Mouse (Mus musculus) brown adipose tissue, adult 24 weeks (tissue): ENCODE data around the gene Rgs6. TPM values are rescaled to one million over a fixed set of nuclear protein-coding genes. Genes with fewer than 3 reads are reported as not detected.

ENCODE experiments used
- H3K27ac ChIP-seq: fragments of 200-500 bp; replicated peaks from 2 replicates; pipeline ENCODE4 v1.5.1; 2012; ENCODE audit warnings: low read depth, mild to moderate bottlenecking, low read length
- H3K4me1 ChIP-seq: fragments of 200-500 bp; 2 replicates; pipeline ENCODE4 v1.6.1; 2012; ENCODE audit warnings: low read length, mixed read lengths; ENCODE audit not compliant: control insufficient read depth, insufficient read depth, insufficient read length
- H3K4me3 ChIP-seq: fragments of 200-500 bp; 2 replicates; pipeline ENCODE4 v1.5.1; 2012; ENCODE audit warnings: low read depth, mild to moderate bottlenecking, low read length, moderate library complexity; ENCODE audit not compliant: insufficient read depth
- polyA plus RNA-seq: library from polyadenylated mRNA; stranded (reverse); fragments of >200 nt; gene quantifications from 2 replicates; pipeline ENCODE4 v1.2.4, GENCODE M21; 2012; ENCODE audit not compliant: missing spikeins, insufficient read depth, insufficient read length

Rgs6 gene
- polyA plus RNA-seq, 1 experiment: 0.36 TPM

GRCm38 (mm10) chr12:82982716-82983115, 394.6 kb downstream of the Rgs6 start:
- H3K4me1 ChIP-seq: no peaks in the 10 kb centered on the region
- no peak overlapping the region for H3K27ac ChIP-seq
- no peak overlapping the region for H3K4me3 ChIP-seq

DNA sequence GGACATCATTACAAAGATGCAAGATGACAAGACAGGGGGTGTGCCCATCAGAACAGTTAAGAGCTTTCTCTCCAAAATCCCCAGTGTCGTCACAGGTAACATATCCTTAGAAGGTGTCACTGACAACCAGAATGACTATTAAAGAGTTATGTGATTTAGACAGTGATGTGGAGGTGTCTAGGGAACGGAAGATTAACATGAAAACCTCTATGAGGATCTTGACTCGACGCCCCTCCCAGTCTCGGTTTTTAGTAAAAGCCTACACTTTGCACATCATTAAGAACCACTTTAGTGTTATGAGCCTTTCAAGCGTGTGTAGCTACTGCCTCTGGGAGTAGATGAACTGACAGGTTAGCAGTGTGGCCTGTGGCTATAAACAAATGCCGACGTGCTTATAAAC, 397.2 kb downstream of the Rgs6 start:
- no peak overlapping the region for H3K4me3 ChIP-seq
- no peaks in the 10 kb centered on the region for H3K4me1 ChIP-seq
- no peak overlapping the region for H3K27ac ChIP-seq

DNA sequence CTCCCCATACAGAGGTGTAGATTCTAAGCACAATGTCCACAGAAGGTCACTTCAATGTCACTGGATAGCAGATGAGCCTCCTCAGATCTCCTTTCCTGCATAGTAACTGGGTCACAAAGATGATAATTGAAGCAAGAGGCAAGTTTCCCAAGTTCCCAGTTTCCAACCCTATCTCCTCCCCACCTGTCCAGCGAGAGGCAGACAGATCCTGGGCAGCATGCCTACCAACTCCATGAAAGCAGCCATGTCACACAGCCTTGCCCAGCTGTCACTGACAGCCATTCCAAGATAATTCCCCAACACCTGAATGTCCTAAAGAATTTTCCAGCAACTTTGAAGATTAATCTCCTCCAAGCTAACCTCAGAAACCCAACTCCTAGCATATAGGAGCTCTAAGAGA, 399.6 kb downstream of the Rgs6 start:
- Histone ChIP-seq H3K4me3 (no peak overlapping the region), H3K27ac (no peak overlapping the region), H3K4me1 (no peaks in the 10 kb centered on the region)

GRCm38 (mm10) chr12:82993905-82994304, 405.8 kb downstream of the Rgs6 start:
- H3K4me1 ChIP-seq: no peaks in the 10 kb centered on the region
- no peak overlapping the region for H3K4me3 ChIP-seq

GRCm38 (mm10) chr12:82996775-82997174, 408.7 kb downstream of the Rgs6 start:
- no peak overlapping the region for H3K27ac ChIP-seq
- peaks cover 9% of the 10 kb centered on the region for H3K4me1 ChIP-seq
- H3K4me3 ChIP-seq: no peak overlapping the region

More at GRCm38 (mm10) chr12:82993905-82994304, 405.8 kb downstream of the Rgs6 start:
- no peak overlapping the region for H3K27ac ChIP-seq

GRCm38 (mm10) chr12:82998682-82999332, 410.7 kb downstream of the Rgs6 start:
- Histone ChIP-seq H3K4me3 (no peak overlapping the region), H3K4me1 (peaks cover 9% of the 10 kb centered on the region), H3K27ac (0 out of 2 replicates have a peak overlapping the region, but pooled peaks have one; percentile 12)

- Histone ChIP-seq H3K4me1 (peaks cover 9% of the 10 kb centered on the region), H3K4me3 (no peak overlapping the region), H3K27ac (no peak overlapping the region; the same call in 1 of the 2 replicates)
Observed at GRCm38 (mm10) chr12:82999333-83000032, 411.4 kb downstream of the Rgs6 start.

DNA sequence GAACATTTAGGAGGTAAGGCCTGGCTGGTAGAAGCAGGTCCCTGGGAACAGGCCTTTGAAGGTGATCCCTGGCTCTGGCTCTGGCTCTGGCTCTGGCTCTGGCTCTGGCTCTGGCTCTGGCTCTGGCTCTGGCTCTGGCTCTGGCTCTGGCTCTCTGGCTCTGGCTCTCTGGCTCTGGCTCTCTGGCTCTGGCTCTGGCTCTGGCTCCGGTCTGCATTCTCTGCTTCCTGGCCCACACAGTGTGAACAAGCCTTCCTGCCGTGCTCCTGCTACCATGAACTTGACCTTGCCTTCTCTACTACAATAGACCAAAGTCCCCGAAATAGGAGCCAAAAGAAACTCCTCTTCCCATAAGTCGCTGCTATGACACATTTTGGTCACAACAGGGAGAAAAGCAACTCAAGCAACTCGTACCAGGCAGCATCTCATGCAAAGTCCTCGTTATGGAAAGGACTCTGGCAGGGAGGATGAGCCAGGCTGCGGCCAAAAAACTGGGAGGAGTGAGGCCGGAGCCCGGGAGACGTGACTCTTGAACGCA, 412.0 kb downstream of the Rgs6 start:
- Histone ChIP-seq H3K4me3 (no peak overlapping the region), H3K27ac (peak overlapping the region; percentile 29; the same call in 1 of the 2 replicates), H3K4me1 (peaks cover 9% of the 10 kb centered on the region)

DNA sequence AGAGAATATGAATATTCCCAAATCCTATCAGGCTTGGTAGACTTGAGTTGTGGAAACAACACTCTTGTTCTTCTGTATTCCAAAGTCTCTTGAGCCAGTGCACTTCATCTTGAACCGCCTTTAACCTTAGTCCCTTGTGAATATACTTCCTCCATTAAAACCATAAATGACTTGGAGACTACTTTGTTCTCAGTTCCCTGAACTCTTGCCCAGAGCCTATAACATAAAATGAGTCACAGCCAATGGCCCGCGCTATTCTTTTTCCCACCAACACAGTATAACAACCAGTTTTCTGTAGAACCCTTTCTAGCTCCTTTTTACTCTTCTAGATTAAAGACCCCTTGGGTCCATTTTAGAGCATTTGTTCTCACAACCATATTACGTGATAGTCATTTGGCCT, 412.9 kb downstream of the Rgs6 start:
- Histone ChIP-seq H3K27ac (no peak overlapping the region), H3K4me3 (no peak overlapping the region), H3K4me1 (peaks cover 9% of the 10 kb centered on the region)

- H3K27ac ChIP-seq: no peak overlapping the region
Observed at GRCm38 (mm10) chr12:83004014-83004682, 416.1 kb downstream of the Rgs6 start.

DNA sequence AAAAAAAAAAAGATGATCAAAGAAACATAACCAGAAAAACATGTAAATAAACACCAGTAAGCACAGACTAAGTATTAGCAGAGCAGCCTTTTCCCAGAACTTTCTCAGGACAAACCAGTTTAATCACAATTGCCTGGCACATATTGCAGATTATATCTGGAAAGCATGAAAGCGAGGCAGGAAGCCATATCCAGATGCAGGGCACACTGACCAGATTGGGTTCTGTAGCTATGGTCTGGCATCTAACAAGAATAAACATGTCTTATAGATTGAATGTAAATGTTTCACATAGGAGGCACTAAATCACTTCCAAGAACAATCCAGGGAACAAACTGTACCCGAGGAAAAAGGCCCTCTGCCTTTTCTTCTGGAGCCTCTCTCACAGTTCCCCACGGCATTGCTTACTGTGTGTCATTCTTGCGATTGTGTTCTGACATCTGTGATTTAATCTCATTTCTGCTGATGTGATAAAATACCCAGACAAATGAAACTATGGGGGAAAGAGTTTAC, 423.0 kb downstream of the Rgs6 start:
- H3K4me1 ChIP-seq: no peaks in the 10 kb centered on the region
- no peak overlapping the region for H3K4me3 ChIP-seq
- H3K27ac ChIP-seq: no peak overlapping the region

More at GRCm38 (mm10) chr12:83004014-83004682, 416.1 kb downstream of the Rgs6 start:
- H3K4me1 ChIP-seq: peaks cover 9% of the 10 kb centered on the region
- H3K4me3 ChIP-seq: no peak overlapping the region

- Histone ChIP-seq H3K27ac (no peak overlapping the region), H3K4me1 (no peaks in the 10 kb centered on the region), H3K4me3 (no peak overlapping the region)
Observed at GRCm38 (mm10) chr12:83013918-83014691, 426.0 kb downstream of the Rgs6 start.

GRCm38 (mm10) chr12:83014848-83015247, 426.8 kb downstream of the Rgs6 start:
- no peak overlapping the region for H3K4me3 ChIP-seq
- no peaks in the 10 kb centered on the region for H3K4me1 ChIP-seq
- H3K27ac ChIP-seq: no peak overlapping the region

- H3K4me1 ChIP-seq: no peaks in the 10 kb centered on the region
- no peak overlapping the region for H3K4me3 ChIP-seq
- no peak overlapping the region for H3K27ac ChIP-seq
Observed at GRCm38 (mm10) chr12:83015366-83015765, 427.3 kb downstream of the Rgs6 start.
